Mouse (Mus musculus) lung, postnatal 14 days (tissue): ENCODE measurements around the gene Cnih4.

Experiments
- DNase-seq: peaks from one replicate; pipeline ENCODE4 v3.0.0; 2021

Gene Cnih4

GRCm38 (mm10) chr1:181211920-181212633 is 67.6 kb downstream of the Cnih4 start, which contains the start of gene Wdr26:
Gene Wdr26, minus strand, starts transcription at chr1:181212001.
- peak; percentile 78 for DNase-seq

- no peak for DNase-seq
Measured at GRCm38 (mm10) chr1:181214296-181215035, 70.0 kb downstream of the Cnih4 start.

- DNase-seq = no peak
Measured at GRCm38 (mm10) chr1:181216315-181216714, 71.8 kb downstream of the Cnih4 start.
